Mouse (Mus musculus) lung, postnatal 10 days (tissue): ENCODE measurements at regions not wholly inside any gene's neighbourhood (a gene's known extent, or its start where the extent isn't known, plus 50 kb on each side); places are given as distances from the start of the nearest gene placed in this dataset.
A peak's percentile ranks its signal among the peaks of the same experiment; 100 is the strongest.
"Not testable (repeated sequence)": the region's sequence is repeated elsewhere in the genome, so short reads cannot be mapped to it uniquely, and the experiment has no call there.

Source experiments
- DNase-seq: peaks from one replicate; pipeline ENCODE4 v3.0.0; 2021

DNA sequence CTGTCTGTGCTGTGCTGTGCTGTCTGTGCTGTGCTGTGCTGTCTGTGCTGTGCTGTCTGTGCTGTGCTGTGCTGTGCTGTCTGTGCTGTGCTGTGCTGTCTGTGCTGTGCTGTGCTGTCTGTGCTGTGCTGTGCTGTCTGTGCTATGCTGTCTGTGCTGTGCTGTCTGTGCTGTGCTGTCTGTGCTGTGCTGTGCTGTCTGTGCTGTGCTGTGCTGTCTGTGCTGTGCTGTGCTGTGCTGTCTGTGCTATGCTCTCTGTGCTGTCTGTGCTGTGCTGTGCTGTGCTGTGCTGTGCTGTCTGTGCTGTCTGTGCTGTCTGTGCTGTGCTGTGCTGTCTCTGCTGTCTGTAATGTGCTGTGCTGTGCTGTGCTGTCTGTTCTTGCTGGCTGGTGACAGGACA is 198.5 kb downstream of the Tcp10c start:
- not testable (repeated sequence) for DNase-seq

DNA sequence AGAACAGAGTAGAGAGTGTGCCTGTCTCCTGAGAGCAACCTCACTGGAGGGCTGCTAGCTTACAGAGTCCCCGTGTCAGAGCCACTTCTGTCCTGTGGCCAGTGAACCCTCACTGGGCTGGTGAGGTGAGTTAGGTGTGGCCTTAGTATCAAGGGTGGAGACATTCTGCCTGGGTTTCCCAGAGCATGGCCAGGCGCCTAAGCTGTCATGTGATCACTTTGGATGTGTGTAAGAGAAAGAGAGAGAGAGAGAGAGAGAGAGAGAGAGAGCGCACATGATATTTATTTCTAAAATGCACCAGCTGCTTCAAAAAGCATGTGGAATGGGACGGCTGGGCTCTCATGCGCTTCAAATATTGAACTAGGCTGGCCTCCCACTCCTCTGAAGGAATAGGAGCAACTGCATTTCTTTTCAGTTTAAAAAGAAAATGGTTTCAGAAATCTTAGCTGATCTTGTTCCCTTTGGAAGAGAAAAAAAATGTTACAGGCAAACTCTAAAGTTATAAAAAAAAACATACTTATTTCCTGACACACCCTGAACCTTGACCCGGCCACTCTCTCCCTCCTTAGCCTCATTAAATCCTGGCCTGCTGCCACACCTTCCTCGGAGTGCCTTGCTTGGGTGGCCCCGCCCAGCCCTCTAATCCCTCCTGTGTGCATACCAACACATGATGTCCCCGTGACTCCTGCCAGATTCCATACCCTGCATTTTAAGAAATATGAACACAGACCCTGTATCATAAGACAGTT is 201.1 kb downstream of the Tcp10c start:
- peak; percentile 90 for DNase-seq

- DNase-seq: not testable (repeated sequence)
Measured at GRCm38 (mm10) chr17:13556060-13556660, 201.8 kb downstream of the Tcp10c start.

- DNase-seq: no peak
Measured at GRCm38 (mm10) chr17:13558863-13559262, 201.5 kb upstream of the Afdn start.

DNA sequence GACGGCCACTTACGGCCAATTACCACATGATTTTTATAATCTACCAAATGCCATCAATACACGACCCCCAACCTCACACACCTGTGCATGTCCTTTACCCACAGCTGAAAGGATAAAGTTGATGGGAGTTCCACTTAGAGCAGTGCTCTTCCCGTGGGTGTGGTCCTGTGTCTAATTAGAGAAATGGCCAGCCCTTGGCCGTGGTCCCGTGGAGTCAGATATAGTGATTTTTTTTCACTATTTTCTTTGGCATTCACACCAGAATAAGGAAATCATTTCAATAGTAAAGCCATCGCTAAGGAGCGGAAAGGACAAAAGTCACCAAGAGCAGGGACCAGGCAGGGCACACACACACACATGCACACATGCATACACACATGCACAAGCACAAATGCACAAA is 199.0 kb upstream of the Afdn start:
- DNase-seq: no peak

- DNase-seq: no peak
Measured at GRCm38 (mm10) chr17:13562974-13563373, 197.4 kb upstream of the Afdn start.

- DNase-seq: no peak
Measured at GRCm38 (mm10) chr17:13564800-13565199, 195.5 kb upstream of the Afdn start.

DNA sequence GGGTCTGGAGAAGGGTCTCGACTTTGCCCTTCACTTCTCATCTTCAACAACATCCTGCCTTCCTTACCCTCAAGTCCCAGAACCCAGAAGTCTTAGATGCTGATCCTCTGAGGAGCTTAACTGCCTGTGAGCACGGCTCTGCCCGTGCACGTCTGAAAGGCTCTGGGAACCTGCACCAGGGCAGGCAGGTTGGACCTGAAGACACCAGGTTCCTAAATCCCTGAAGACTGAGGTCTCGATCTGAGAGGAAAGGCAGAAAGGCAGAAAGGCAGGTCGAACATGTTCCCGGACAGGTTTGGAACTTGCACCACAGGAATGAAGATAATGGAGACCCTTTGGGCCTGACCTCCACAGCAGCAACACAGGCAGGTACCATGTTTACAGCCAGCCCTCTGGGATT is 193.7 kb upstream of the Afdn start:
- no peak for DNase-seq

- DNase-seq: no peak
Measured at GRCm38 (mm10) chr17:13567183-13567582, 193.2 kb upstream of the Afdn start.

DNA sequence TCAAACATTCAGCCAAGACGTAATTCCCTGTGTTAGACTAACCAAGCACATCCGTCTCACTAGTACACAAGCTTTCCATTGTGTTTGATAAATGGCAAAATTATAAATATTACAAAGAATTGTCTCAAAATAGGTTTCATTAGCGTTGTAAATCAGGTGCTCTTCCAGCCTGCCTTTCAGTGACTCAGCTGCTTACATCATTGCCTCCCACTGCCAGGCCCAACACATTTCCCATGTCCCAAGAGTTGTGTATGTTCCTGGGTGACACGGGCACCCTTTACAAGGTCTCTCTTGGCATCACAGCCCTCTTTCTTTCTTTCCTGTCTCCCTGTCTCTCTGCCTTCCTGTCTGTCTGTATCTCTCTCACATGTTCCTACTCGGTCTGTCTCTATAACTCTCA is 189.5 kb upstream of the Afdn start:
- DNase-seq: no peak

DNA sequence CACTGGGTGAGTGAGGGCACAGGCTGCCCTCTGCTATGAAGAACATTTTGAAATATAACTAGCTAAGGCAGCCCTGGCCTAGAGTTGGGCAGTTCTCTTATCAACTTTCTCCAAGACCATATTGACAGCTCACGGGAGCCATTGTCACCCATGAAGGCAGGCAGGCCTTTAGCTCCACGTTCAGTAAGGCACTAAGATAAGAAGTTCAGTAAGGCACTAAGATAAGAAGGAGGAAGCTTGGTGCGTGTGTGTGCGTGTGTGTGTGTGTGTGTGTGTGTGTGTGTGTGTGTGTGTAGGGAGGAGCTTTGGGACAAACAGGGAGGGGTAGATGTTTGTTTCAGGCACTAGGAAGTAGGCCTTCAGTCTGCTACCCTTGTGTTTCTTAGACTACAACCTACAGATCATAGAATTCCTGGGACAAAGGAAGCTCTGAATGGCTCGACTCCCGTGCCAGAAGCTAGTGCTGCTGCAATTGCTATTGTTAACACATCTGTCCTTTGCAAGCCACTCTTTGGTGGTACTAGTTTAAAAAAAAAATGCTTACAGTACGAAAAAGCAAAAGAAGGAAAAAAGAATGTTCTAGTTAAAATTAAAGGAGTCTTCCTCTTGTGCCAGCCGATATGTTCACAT is 188.0 kb upstream of the Afdn start:
- DNase-seq: no peak

DNA sequence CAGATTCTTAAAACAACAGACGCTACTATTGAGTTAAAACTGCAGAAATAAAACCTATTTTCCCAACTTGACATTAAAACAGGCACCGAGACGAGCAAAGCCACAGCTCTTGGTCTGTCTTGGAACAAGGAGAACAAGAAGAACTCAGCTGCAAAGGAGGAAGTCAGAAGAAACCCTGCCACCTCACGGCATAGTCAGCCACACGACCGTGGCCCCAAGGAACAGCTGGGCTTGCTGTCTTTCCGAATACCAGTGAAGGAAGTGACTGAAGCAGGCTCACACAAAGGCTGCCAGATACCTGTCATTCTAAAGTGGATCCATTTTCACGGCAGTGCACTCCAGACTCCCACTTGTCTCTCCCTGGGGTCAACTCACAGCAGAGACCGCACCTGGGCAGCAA is 187.3 kb upstream of the Afdn start:
- DNase-seq: no peak

DNA sequence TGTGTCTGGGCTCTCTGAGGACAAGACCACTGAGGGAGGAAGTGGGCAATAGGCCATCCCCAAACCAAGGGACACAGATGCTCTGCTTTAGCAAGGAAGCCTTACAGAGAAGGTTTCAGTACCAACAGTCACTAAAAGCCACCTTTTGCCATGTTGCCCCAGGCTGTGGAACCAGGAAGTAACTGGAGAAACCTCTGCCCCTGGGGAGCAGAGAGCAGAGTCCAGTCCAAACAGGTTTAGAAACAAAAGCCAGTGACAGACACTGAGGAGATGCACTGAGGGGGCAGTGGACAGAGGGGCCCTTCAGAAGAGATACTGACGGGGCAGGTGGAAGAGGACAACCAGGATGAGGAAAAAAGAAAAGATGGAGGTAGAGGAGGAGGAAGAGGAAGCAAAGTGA is 186.2 kb upstream of the Afdn start:
- DNase-seq: no peak

- no peak for DNase-seq
Measured at GRCm38 (mm10) chr17:13574682-13575444, 185.5 kb upstream of the Afdn start.

GRCm38 (mm10) chr17:13577798-13578197 is 182.5 kb upstream of the Afdn start:
- DNase-seq: no peak

GRCm38 (mm10) chr17:13581214-13581920 is 179.0 kb upstream of the Afdn start:
- no peak for DNase-seq

DNA sequence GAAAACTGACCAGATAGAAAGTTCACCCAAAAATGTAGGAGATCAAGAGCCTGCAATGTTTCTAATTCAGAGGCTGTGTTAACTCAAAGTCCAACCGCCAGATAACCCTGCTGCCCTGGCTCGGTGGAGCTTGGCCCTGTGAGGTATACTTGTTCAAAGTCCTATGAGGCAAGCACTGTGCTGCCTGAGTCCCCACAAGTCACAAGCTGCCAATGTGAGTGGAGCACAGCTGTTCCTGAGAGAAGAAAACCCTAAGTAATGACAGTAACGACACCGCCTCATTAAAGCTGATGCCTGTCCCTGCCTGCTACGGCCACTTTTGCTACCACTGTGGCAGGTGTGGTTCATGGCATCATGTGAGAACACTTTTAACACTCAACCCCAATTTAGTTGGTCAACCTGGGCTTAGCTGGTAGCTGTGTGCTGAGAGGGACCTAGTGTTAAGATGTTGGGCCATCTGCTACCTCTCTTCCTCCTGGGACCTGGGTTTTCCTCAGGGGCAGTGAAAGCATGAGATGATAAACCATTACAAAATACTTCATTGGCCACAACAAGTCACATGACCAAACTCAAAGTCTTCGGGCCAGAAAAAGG is 178.2 kb upstream of the Afdn start:
- DNase-seq: no peak

DNA sequence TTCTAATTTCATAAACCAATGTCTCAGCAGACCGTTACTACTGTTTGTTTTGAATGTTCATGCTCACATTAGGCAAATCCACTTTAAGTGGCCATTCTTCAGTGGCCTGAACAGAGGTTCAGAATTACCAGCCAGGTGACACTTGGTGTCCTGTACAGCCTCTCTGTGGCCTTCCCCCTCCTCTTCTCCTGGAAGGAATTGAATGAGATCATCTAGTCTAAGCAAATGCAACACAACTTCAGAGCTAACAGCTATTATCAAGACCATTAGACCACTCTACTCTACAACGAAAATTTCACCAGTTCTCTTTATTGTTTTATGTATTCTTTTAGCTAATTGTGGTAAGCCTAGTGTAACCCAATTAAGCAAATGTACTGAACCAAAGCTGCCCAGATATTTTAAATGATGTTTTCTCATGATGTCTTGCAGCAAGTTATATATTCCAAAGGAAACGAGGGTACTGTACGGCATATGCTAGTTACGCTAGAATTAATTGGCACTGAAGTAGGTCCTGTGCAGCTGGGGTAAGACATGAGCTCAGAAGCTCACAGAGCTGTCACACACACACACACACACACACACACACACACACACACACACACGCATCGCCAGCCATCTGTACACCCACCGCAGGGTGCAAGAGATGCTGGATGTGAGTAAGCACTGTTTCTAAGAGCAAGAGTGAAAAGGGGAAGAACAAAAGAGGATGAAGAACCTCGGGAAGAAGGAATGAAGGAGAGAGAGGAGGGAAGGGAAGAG is 176.7 kb upstream of the Afdn start:
- DNase-seq: no peak

- DNase-seq: no peak
Measured at GRCm38 (mm10) chr17:13584394-13584793, 175.9 kb upstream of the Afdn start.

DNA sequence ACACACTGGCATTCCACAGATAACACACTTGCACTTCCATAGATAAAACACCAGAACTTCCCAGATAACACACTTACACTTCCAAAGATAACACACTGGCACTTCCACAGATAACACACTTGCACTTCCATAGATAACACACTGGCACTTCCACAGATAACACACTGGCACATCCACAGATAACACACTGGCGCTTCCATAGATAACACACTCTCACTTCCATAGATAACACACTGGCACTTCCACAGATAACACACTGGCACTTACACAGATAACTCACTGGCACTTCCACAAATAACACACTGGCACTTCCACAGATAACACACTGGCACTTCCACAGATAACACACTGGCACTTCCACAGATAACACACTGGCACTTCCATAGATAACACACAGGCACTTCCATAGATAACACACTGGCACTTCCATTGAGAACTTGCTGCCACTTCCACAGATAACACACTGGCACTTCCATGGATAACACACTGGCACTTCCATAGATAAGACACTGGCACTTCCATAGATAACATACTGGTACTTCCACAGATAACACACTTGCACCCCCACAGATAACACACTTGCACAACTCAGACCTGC is 170.0 kb upstream of the Afdn start:
- DNase-seq: not testable (repeated sequence)
